Mouse (Mus musculus) MEL (cell line): Measurements from ENCODE around the gene Cdc27.

Source experiments
- BHLHE40 ChIP-seq: IDR thresholded peaks from 2 replicates; pipeline ENCODE4 v1.6.1; 2012; ENCODE audit warnings: low read depth, mild to moderate bottlenecking, inconsistent platforms, low read length, improper control_type of control experiment, borderline replicate concordance
- CHD2 ChIP-seq: IDR thresholded peaks from 2 replicates; pipeline ENCODE4 v1.6.1; 2011; ENCODE audit warnings: low read length, improper control_type of control experiment
- CTCF ChIP-seq, 3 experiments: IDR thresholded peaks in 2 of 3; conservative IDR thresholded peaks in 1 of 3; 2 replicates each; pipeline ENCODE4 v1.5.1; 2011 to 2012; ENCODE audit warnings: low read length in 3 of 3, low read depth in 2 of 3, mild to moderate bottlenecking in 2 of 3, improper control_type of control experiment in 1 of 3, inconsistent platforms in 1 of 3, mixed read lengths in 1 of 3, moderate library complexity in 1 of 3; ENCODE audit not compliant: control insufficient read depth in 1 of 3, insufficient read depth in 1 of 3, poor library complexity in 1 of 3, severe bottlenecking in 1 of 3
- EP300 ChIP-seq, 2 experiments: IDR thresholded peaks; 2 replicates each; pipeline ENCODE4 v1.6.1; 2011; ENCODE audit warnings: improper control_type of control experiment in 2 of 2, low read length in 2 of 2, low read depth in 1 of 2, mild to moderate bottlenecking in 1 of 2
- MAX ChIP-seq: IDR thresholded peaks from 2 replicates; pipeline ENCODE4 v1.6.1; 2011; ENCODE audit warnings: low read length, improper control_type of control experiment
- MEF2A ChIP-seq: IDR thresholded peaks from 2 replicates; pipeline ENCODE4 v1.6.1; 2014; ENCODE audit warnings: low read depth, mild to moderate bottlenecking, inconsistent platforms, low read length, improper control_type of control experiment; ENCODE audit not compliant: poor library complexity, insufficient replicate concordance, severe bottlenecking; ENCODE audit errors: extremely low read depth
- POLR2A ChIP-seq, 2 experiments: IDR thresholded peaks; 2 replicates each; pipeline ENCODE4 v1.6.1; 2011 to 2012; ENCODE audit warnings: low read length in 2 of 2, mild to moderate bottlenecking in 2 of 2, control low read depth in 1 of 2, improper control_type of control experiment in 1 of 2, low read depth in 1 of 2, moderate library complexity in 1 of 2; ENCODE audit not compliant: control insufficient read depth in 1 of 2, insufficient read depth in 1 of 2, poor library complexity in 1 of 2
- POLR2AphosphoS5 ChIP-seq: IDR thresholded peaks from 2 replicates; pipeline ENCODE4 v1.6.1; 2012; ENCODE audit warnings: low read depth, borderline replicate concordance, mild to moderate bottlenecking, inconsistent platforms, low read length, moderate library complexity, mixed read lengths
- ZC3H11A ChIP-seq: IDR thresholded peaks from 2 replicates; pipeline ENCODE4 v1.6.1; 2012; ENCODE audit warnings: low read depth, mild to moderate bottlenecking, inconsistent platforms, low read length, improper control_type of control experiment
- ZKSCAN1 ChIP-seq: IDR thresholded peaks from 2 replicates; pipeline ENCODE4 v1.6.1; 2012; ENCODE audit warnings: low read depth, mild to moderate bottlenecking, inconsistent platforms, low read length, improper control_type of control experiment, moderate library complexity

DNA sequence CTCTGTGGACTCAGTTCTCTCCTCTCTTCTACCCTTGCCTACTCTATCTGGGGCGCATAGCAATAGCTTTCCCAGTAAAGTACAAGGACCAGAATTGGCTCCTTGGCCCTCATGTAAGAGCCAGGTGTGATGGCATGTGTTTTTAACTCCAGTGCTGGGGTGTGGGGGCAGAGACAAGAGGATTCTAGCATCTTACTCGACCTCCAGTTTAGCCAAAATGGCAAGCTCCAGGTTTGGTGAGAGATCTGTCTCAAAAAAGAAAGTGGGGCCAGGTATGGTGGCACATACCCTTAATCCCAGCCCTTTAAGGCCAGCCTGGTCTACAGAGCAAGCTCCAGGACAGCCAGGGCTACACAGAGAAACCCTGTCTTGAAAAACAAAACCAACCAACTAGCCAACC lies 16.4 kb upstream of the Cdc27 start:
- TF ChIP-seq BHLHE40 = no peak
- no peak for TF ChIP-seq MEF2A
- TF ChIP-seq POLR2A (IDR thresholded peaks at IDR 0.05; ENCODE audit: control insufficient read depth in 1 of 2, insufficient read depth in 1 of 2, low read depth in 1 of 2, low read length in 2 of 2, poor library complexity in 1 of 2) = no peak
- no peak for TF ChIP-seq CHD2
- no peak for TF ChIP-seq EP300 (IDR thresholded peaks at IDR 0.05; ENCODE audit: low read depth in 1 of 2, low read length in 2 of 2)
- TF ChIP-seq CTCF (IDR thresholded peaks at IDR 0.05 in 2 of 3, conservative IDR thresholded peaks at IDR 0.05 in 1 of 3; ENCODE audit: control insufficient read depth in 1 of 3, insufficient read depth in 1 of 3, low read depth in 2 of 3, low read length in 3 of 3, poor library complexity in 1 of 3, severe bottlenecking in 1 of 3) = no peak
- TF ChIP-seq ZC3H11A = no peak
- TF ChIP-seq MAX = no peak
- no peak for TF ChIP-seq POLR2AphosphoS5
- TF ChIP-seq ZKSCAN1 = no peak
